Mouse (Mus musculus) yolk sac, embryonic 10.5 days (tissue): ENCODE data around the gene Arhgdig.
"Not testable (repeated sequence)": the region's sequence is repeated elsewhere in the genome, so short reads cannot be mapped to it uniquely, and the experiment has no call there.

Experiments used
- DNase-seq: peaks from one replicate; pipeline ENCODE4 v3.0.0-alpha.2; 2017; ENCODE audit warnings: low spot score

Gene Arhgdig

DNA sequence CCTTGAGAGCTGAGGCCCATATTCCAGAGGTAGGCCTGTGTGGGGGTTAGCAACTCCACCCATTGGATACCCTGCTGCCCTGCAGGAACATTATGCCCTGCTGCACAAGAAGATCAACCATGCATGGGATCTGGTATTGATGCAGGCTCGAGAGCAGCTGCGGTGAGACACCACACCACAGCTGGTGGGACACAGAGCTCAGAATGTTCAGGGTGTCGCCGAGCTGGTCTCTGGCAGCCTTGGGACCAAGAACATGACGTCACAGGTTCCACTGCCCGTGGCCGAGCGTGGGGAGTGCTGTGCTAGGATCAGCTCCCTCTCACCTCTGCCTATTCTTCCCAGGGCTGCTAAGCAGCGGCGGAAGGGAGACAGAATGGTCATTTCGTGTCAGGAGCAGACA, 2.8 kb downstream of the Arhgdig start:
- DNase-seq: no peak

DNA sequence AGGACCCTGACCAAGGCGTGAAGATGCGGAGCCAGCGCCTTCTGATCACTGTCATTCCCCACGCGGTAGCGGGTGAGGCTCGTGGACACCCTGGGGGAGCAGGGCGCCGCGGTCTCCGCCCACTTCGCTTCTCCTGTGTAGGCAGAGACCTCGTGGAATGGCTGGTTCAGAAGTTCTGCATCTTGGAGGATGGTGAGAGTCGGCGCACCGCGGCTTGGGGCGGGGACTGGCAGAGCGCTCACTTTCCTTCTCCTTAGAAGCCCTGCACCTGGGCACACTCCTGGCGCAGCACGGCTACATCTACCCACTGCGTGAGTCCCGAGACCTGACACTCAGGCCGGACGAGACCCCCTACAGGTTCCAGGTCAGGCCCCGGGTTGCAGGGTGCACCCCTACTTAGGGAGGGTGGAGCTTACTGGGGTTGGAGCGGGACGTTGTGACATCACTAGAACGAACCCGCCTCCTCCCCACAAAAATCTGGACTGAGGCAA, 4.2 kb downstream of the Arhgdig start:
- DNase-seq: no peak

DNA sequence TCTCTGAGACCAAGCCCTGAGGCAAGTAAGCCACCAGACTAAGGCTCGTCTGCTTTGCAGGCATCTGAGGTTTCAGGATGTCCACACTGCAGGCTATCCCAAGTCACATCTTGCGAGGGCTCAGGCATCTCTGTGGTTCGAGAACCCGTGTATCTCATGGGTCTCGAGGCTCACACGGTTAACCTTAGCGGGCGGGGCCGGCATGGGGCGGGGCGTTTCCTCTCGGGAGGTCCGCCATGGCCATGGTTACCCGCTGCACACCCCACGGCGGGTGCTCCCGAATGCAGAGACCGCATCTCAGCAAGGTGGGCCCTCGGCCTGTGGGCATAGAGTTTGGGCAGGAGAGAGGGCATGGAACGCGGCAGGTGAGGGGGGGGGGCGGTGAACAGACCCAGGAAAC, 4.8 kb downstream of the Arhgdig start, which contains the start of gene Rgs11:
Gene Rgs11 (plus strand): TSS at position 215 of the 400 bp plus-strand sequence.
- DNase-seq: no peak

- DNase-seq: no peak
Observed at GRCm38 (mm10) chr17:26201998-26202397, 5.6 kb downstream of the Arhgdig start.

DNA sequence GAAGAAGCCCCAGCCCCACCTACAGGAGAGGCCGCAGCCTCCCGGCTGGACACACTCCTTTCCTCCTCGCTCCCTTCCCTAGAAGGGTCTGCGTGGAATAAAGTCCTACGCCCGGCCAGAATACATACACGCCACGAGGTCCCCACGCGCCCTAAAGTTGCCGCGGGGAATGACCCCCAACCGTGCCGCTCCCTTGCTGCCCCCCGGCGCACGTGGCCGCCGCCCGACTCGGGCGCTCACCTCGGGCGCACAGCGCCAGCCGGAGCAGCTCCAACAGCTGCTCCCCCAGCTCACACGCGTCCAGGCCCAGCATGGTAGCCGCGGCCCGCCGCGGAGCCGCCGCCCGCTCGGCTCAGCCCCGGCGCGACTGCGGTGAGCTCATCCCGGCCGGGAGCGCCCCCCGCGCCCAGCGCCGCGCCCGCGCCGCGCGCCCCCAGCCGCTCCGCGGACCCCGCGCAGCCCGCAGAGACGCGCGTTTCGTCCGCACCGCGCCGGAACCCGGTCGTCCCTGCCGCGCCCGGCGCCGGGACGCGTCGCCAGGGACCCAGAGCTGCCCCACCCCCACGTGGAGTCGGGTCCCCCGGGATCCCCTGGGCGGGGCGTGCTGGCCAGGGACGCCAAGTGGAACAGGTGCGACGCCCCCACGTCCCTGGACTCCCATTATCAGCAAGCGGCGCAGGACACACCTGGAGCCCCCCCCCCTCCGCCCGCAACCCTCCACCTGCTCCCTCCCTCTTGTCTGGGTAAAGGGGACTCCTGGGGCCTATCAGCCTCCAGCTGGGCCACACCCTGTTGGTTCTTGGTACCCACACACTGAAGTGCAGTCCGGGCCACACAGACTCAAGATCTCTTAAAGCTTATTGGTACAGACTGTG, 6.5 kb downstream of the Arhgdig start:
- DNase-seq: peak; percentile 31

DNA sequence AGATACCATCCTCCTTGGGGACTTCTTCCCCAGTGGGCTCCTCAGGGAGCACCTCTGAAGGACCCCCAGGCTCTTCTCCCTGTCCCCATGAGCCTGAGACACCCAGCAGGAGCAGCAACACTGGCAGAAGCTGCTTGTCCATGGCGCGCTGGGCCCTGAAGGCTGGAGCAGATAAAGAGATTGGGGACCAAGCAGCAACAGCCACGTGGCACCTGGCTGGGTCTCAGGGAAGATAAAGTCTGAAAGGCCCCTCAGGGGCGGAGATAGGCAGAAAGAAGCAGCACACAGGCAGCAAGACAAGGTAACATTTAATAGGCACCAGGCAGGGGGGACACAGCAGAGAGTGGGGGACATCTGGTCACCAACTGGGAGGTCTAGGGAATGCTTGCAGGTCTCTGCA, 8.7 kb downstream of the Arhgdig start, which contains the start of gene Pdia2:
Gene Pdia2 (minus strand): TSS at position 196 of the 400 bp plus-strand sequence.
- no peak for DNase-seq

- no peak for DNase-seq
Observed at GRCm38 (mm10) chr17:26192481-26193190, 14.9 kb downstream of the Arhgdig start.

- DNase-seq: not testable (repeated sequence)
Observed at GRCm38 (mm10) chr17:26191486-26191885, 16.1 kb downstream of the Arhgdig start.

GRCm38 (mm10) chr17:26188091-26188805, 19.3 kb downstream of the Arhgdig start:
- no peak for DNase-seq

DNA sequence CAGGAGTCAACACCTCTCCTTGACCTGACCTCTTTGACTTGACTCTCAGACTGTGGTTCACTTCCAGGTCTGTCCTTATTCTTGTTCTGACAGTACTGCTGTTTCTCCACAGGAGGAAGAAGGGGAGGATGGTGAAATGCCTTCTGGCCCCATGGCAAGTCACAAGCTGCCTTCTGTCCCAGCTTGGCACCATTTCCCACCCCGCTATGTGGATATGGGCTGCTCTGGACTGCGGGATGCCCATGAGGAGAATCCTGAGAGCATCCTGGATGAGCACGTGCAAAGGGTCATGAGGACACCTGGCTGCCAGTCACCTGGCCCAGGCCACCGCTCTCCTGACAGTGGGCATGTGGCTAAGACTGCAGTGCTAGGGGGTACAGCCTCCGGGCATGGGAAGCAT, 20.0 kb downstream of the Arhgdig start:
- DNase-seq: no peak

DNA sequence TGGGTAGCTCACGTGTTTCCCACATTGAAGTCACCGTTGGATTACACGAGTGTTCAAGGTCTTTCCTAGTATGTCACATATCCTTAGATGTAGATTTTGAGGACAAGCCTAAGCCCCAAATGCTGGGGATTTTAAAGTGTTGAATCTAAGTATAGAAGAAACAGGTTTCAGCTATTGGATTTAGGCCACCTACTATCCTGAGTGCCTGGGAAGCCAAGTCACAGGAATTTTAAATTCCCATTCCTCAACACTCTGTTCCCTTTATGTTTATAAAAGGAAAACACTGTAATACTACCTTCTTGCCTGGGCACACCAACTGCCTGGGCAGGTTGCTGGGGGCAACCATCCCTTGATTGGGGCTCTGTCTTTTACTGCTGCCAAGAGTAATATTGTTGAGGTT, 26.4 kb downstream of the Arhgdig start:
- DNase-seq: no peak

DNA sequence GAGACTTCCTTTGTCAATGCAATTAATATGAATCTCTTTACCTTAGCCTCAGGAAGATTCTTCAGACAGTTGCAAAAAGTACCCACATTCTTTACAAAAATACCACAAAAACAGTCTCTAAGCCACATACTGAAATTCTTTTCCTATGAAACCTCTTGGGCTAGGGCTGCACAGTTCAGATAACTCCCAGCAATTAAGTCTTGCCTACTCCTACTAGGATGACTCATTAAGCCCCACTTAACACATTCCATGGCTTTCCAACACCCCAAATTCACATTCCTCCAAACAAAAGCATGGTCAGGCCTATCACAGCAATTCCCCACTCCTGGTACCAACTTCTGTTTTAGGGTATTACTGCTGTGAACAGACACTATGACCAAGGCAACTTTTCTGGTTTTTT, 29.0 kb downstream of the Arhgdig start:
- no peak for DNase-seq

DNA sequence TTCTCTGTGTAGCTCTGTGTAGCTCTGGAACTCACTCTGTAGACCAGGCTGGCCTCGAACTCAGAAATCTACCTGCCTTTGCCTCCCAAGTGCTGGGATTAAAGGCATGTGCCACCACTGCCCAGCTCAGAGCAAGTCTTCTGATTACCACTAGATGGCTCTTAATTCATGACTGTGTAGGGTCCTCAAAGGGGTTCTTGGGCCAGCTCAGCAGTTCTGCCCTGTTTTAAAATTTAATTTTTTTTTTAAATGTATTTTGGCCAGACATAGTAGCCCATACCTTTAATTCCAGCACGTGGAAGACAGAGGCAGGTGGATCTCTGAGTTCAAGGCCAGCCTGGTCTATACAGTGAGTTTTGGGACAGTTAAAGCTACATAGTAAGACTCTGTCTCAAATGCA, 32.3 kb downstream of the Arhgdig start:
- DNase-seq: not testable (repeated sequence)

DNA sequence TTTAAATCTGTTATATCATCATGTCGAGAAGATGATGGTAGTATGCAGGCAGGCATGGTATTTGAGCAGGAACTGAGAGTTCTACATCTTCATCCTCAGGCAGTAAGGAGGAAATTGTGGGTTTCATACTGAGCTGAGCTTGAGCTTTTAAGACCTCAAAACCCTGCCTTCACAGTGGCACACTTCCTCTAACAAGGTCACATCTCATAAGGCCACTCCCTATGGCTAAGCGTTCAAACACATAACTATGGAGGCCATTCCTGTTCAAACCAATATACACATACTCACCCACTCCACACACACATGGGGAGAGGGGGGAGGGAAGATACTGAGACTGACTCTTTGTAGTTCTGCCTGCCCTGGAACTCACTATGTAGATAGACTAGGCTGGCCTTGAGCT, 39.5 kb downstream of the Arhgdig start:
- DNase-seq: no peak

DNA sequence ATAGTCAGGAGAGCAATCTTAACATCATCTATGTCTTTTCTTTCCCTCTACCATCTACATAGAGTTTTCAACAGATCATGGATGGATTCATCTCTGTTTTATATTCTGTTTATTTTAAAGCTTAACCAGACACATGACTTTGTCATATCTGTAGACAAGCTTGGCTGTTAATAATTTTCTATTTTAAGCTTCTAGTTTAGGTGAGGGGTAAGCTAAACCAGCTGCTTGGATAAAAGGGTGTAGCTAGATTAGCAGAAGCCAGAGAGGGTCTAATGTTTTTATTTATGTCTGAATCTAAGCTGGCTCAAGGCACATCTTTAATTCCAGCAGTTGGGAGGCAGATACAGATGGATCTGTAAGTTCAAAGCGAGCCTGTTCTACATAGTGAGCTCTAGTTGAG, 44.9 kb downstream of the Arhgdig start:
- no peak for DNase-seq

DNA sequence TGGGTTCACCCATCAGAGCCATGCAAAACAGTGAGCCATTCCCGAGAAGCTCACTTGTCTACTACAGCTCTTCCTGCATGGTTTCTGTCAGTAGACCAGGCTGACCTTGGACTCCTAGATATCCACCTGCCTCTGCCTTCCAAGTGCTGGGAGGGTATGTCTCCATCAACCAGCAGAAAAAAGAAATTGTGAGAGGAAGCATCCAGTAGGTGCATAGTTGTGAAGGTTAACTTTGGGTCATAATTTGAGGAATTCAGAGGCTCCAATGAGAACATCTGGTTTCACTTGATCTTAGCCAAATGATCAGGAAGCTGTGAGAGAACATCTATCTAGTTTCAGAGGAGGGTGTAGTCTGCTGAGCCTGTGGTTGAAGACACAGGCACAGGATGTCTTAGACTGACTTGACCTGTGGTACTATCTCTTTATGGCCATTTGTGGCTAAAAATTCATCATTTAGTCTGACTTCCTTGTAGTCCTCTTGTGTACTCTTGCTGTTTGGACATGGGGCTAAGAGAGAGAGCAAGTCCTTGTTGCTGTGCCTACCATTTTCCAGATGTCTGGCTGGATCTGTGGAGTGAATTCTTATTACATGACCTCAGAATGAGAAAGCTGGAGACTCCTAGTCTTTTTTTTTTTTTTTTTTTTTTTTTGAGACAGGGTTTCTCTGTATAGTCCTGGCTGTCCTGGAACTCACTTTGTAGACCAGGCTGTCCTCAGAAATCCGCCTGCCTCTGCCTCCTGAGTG, 55.5 kb downstream of the Arhgdig start:
- DNase-seq: no peak
